In the genomic region with DNA sequence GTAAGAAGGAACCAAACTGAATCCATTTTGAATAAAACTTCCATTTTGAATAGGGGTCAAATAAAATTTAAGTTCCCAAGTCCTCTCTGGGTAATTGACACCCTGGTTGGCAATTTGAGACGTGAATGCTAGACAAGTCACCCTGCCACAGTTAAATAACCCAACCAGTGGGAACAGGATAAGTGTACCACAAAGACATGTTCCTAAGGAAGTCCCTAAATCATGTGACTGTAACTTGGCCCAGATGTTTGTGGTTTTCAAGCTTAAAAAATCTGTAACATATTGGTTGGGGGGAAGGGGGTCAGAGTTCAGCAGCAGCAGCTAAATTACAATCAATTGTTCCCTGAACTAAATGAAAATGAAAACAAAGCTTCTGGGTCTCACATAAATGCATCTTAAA, we compare ENCODE assay signal across 28 mouse cellular contexts.
DNase-seq lines count a peak whose midpoint lies in the region; ATAC-seq lines count a peak whose summit lies in the region.
"Had no signal": no experiment of that assay in that cellular context is flagged by ENCODE, and none has a peak within 500 bp of the region (broad histone marks: within the 10 kb centered on the region; RNA-seq: fewer than 3 reads in every experiment).

No protein-coding gene starts in this region.

- 0 out of 2 replicates have a peak, but pooled peaks cover 3% of the 10 kb centered on the region for H3K4me1 ChIP-seq in limb, embryonic 10.5 days
- no peaks in the 10 kb centered on the region for H3K4me1 ChIP-seq in hindbrain, embryonic 14.5 days (replicated peaks; ENCODE audit: control insufficient read depth, insufficient read depth, low read length)
- H3K4me1 ChIP-seq in intestine, embryonic 15.5 days (replicated peaks), result no peaks in the 10 kb centered on the region
- H3K4me1 ChIP-seq: forebrain, embryonic 12.5 days; liver, embryonic 13.5 days; midbrain, embryonic 10.5 days; midbrain, embryonic 15.5 days; neural tube, embryonic 15.5 days had no signal

- H3K9me3 ChIP-seq in limb, embryonic 10.5 days (replicated peaks), result no peaks in the 10 kb centered on the region
- no peaks in the 10 kb centered on the region for H3K9me3 ChIP-seq in hindbrain, embryonic 14.5 days (ENCODE audit: control insufficient read depth, low read length)
- H3K9me3 ChIP-seq in intestine, embryonic 15.5 days, result no peaks in the 10 kb centered on the region
- H3K9me3 ChIP-seq: forebrain, embryonic 12.5 days; liver, embryonic 13.5 days; midbrain, embryonic 10.5 days; midbrain, embryonic 15.5 days; neural tube, embryonic 15.5 days had no signal

- H3K4me3 ChIP-seq in limb, embryonic 10.5 days, result no peak overlapping the region
- H3K4me3 ChIP-seq in hindbrain, embryonic 14.5 days (replicated peaks; ENCODE audit: low read length), result no peak overlapping the region
- no peak overlapping the region for H3K4me3 ChIP-seq in intestine, embryonic 15.5 days (replicated peaks)
- H3K4me3 ChIP-seq: forebrain, embryonic 12.5 days; liver, embryonic 13.5 days; midbrain, embryonic 10.5 days; midbrain, embryonic 15.5 days; neural tube, embryonic 15.5 days had no signal

- H3K27ac ChIP-seq in limb, embryonic 10.5 days, result no peak overlapping the region
- H3K27ac ChIP-seq in hindbrain, embryonic 14.5 days, result no peak overlapping the region
- no peak overlapping the region for H3K27ac ChIP-seq in intestine, embryonic 15.5 days
- H3K27ac ChIP-seq: forebrain, embryonic 12.5 days; liver, embryonic 13.5 days; midbrain, embryonic 10.5 days; midbrain, embryonic 15.5 days; neural tube, embryonic 15.5 days had no signal

- H3K4me2 ChIP-seq in hindbrain, embryonic 14.5 days (replicated peaks), result no peak overlapping the region
- no peak overlapping the region for H3K4me2 ChIP-seq in intestine, embryonic 15.5 days (replicated peaks)
- H3K4me2 ChIP-seq: forebrain, embryonic 12.5 days; heart, embryonic 11.5 days; liver, embryonic 13.5 days; midbrain, embryonic 15.5 days; neural tube, embryonic 15.5 days had no signal

- peak; percentile 2 for DNase-seq in thymus, postnatal 0 days (ENCODE audit: low spot score)
- no peak for DNase-seq in thymus, postnatal 4 days
- peak; percentile 4 for DNase-seq in embryo, embryonic 9.5 days (ENCODE audit: extremely low spot score)
- DNase-seq in limb, embryonic 10.5 days (ENCODE audit: low spot score), result peak; percentile 34
- no peak for DNase-seq in hindbrain, embryonic 14.5 days (ENCODE audit: low spot score)
- no peak for DNase-seq in heart, adult 11 months
- DNase-seq: adrenal gland, adult 2 months; adrenal gland, postnatal 36 days; B cell, adult 2 months; cerebellum, adult 18-20 months; cerebellum, postnatal 10 days; gastrocnemius, postnatal 14 days; heart, postnatal 4 days; kidney, adult 9 months; kidney, postnatal 14 days; liver, embryonic 13.5 days; lung, postnatal 10 days; right cerebral cortex, postnatal 25 days; thymus, postnatal 36 days had no signal

- ATAC-seq in hindbrain, embryonic 14.5 days (ENCODE audit: low FRiP score), result no peak
- ATAC-seq in intestine, embryonic 15.5 days, result no peak
- ATAC-seq: activated CD4-positive, CD25-positive, alpha-beta regulatory T cell, adult 4 months; hindbrain, embryonic 16.5 days; intestine, postnatal 0 days; midbrain, embryonic 15.5 days had no signal

- WGBS in limb, embryonic 10.5 days, result 21% methylated on average over 1 of the region's 1 CpGs
- WGBS in hindbrain, embryonic 14.5 days, result 74% methylated on average over 1 of the region's 1 CpGs
- 72% methylated on average over 1 of the region's 1 CpGs for WGBS in intestine, embryonic 15.5 days

- no peak overlapping the region for H3K9ac ChIP-seq in hindbrain, embryonic 14.5 days
- H3K9ac ChIP-seq in intestine, embryonic 15.5 days, result no peak overlapping the region
- H3K9ac ChIP-seq: forebrain, embryonic 12.5 days; liver, embryonic 13.5 days; midbrain, embryonic 15.5 days; neural tube, embryonic 15.5 days had no signal

- no peaks in the 10 kb centered on the region for H3K27me3 ChIP-seq in limb, embryonic 10.5 days (ENCODE audit: low read depth, poor library complexity, severe bottlenecking)
- no peaks in the 10 kb centered on the region for H3K27me3 ChIP-seq in hindbrain, embryonic 14.5 days (ENCODE audit: control insufficient read depth, insufficient read depth, low read length)
- no peaks in the 10 kb centered on the region for H3K27me3 ChIP-seq in intestine, embryonic 15.5 days (replicated peaks)
- H3K27me3 ChIP-seq: forebrain, embryonic 12.5 days; liver, embryonic 13.5 days; midbrain, embryonic 15.5 days; neural tube, embryonic 15.5 days had no signal

- H3K36me3 ChIP-seq in limb, embryonic 10.5 days, result peaks cover 17% of the 10 kb centered on the region
- H3K36me3 ChIP-seq in hindbrain, embryonic 14.5 days (replicated peaks; ENCODE audit: control insufficient read depth, insufficient read depth), result peaks cover 23% of the 10 kb centered on the region
- H3K36me3 ChIP-seq in intestine, embryonic 15.5 days, result peaks cover 6% of the 10 kb centered on the region; the same call in 1 of the 2 replicates

Comparison
In these comparisons a context has a peak if more than half of its experiments do, and no peak if none do; other contexts are left out.
1. DNase-seq: peak in thymus, postnatal 0 days (single experiment), embryo, embryonic 9.5 days (single experiment) and limb, embryonic 10.5 days (single experiment); none in thymus, postnatal 4 days (single experiment), hindbrain, embryonic 14.5 days (single experiment) and heart, adult 11 months (single experiment).